Mouse (Mus musculus): Measurements from ENCODE around the gene H2-Q6.
"Not testable (repeated sequence)": the region's sequence is repeated elsewhere in the genome, so short reads cannot be mapped to it uniquely, and the experiment has no call there.

DNA sequence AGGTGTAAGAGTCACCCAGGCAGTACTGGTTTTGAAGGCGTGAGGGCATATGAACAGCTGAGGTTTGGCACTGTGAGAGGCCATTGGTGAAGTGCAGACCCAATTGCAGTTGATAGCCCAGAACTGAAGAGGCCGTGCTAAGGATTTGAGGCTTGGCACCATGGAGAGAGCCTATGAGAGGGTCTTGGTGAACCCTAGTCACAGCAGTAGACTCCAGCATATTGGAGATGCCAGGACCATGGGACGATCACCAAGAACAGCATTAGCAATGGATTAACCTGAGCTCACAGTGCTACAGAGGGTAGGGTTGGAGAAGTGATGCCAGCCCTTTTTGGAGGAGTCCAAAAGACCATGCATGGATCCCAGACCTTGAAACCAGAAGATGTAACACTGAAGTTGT, 7.5 kb downstream of the H2-Q6 start:
- TF ChIP-seq CTCF, EP300 (IDR thresholded peaks at IDR 0.05): not testable (repeated sequence)
